Mouse (Mus musculus): ENCODE results near the gene Olfr1395. TPM values are rescaled to one million over a fixed set of nuclear protein-coding genes. Genes with fewer than 3 reads are reported as not detected.
"Not testable (repeated sequence)": the region's sequence is repeated elsewhere in the genome, so short reads cannot be mapped to it uniquely, and the experiment has no call there.

The Olfr1395 gene
- total RNA-seq, 2 experiments from 2014 or later, result not detected

DNA sequence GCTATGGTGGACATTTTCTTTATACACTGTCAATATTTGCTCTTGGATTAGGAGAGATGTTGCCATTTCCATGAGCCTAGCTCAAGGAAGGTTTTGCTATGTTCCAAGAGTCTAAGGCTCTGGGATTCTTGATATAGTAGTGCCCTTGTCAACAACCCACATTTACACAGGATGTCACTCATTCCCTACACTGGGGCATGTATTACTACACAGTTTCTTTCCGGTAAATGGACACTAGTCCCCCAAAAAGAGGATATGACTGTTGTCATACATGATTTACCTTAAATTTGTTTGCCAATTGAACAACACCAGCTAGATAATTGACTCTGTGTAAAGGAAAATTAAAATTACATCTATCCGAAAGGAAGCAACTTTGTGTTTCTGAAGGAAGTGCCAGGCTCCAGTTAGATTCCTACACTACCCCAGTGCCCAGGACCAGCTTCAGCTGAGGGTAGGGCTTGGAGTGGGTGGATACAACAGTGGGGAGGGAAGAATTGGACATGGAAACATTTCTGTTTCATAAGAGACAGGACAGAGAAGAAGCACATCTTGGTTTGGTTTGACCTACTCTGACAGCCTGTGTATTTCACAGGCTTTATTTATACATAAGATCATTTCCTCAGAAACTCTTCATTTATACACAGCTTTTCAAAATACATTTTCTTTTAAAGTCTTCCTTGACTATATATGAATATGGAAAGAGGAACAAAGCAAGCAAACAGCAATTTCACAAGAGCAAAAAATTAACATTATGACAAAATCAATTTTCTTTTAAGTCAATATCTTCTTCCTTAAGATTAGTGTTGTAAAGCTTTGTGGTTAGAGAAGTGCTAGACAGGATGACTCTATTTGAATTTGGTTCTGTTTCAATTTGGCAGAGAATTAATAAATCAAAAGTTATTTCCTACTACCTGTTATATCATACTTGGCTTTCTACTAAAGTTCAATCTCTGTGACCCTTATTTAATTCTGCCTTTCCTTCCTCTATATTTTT, 15.0 kb downstream of the Olfr1395 start:
- intact Hi-C loops (cut with DNase I), result no loop called here
- DNase-seq (ENCODE audit: low spot score in 2 of 2), result no peak

DNA sequence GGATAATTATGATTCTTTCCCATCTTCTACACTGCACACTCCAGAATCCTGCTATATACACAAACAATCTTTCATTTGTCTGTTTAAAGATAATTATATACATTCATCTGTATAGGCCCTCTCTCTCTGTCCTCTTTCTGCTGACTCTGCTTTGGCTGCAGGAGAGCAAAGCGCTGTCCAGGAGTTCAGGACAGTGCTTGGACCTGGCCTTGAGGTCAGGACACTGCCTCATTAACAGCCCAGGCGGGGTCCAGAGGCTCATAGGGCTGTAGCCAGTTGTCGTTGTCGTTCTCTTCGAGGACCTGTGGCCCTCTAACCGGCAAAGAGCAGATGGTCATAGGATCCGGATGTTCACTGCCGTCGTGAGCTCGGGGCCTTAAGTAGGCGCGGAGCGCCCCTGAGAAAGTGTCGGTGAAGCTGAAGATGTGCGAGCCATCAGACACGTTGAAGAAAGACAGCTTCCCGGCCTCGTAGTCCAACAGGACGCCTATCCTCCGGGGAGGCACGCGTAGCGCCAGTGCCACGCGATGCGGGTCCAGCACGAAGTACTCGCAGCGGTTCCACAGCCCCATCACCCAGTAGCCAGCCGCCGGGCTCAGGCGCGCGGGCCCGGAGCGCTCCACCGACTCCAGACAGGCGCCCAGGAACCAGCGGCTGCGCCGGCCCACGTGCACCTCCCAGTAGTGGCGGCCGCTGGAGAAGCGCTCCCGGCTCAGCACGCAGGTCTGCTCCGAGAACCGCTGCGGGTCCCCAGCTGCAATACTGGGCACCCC, 27.0 kb downstream of the Olfr1395 start:
- intact Hi-C loops (cut with DNase I), result no loop called here

DNA sequence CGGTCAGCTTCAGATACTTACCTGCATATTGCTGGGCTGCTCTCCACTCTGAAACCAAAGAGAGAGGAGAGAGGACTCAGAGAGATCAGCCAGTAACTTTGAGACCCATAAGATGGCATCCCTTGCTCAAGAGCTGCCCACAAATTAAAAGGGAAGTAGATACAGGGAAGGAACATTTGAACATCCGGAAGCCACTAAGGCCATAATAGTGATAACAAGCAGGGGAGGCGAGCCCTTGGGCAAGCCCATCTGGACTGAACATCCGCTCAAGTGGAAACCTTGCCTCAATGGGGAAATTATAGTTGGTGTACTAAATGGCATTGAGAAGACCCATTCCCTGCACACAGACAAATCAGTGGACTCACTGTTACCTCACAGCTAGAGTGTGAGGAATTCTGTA, 28.5 kb downstream of the Olfr1395 start:
- DNase-seq (ENCODE audit: low spot score in 2 of 2), result no peak
- intact Hi-C loops (cut with DNase I), result no loop called here

More for the DNA sequence above, 27.0 kb downstream of the Olfr1395 start:
- DNase-seq (ENCODE audit: low spot score in 2 of 2), result peak; percentile 7 to 30

DNA sequence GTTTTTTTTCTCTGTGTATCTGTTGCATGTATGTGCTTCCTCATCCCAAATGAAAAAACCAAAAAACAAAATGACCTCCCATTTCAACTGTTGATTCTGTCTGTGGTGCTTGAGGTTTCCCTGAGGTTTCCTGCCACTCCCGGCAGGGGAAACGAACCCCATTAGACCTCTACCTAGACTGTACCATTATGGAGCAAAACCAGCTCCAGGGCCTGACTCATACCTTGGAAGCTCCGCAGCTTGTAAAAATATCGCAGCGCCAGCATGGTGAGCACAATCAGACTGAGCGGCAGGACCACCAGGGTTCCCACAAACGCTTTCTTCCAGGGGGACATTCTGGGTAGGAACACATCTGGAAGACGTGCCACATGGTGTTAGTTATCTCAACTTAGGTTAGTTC, 33.3 kb downstream of the Olfr1395 start:
- DNase-seq (ENCODE audit: low spot score in 2 of 2), result no peak
- intact Hi-C loops (cut with DNase I), result no loop called here

DNA sequence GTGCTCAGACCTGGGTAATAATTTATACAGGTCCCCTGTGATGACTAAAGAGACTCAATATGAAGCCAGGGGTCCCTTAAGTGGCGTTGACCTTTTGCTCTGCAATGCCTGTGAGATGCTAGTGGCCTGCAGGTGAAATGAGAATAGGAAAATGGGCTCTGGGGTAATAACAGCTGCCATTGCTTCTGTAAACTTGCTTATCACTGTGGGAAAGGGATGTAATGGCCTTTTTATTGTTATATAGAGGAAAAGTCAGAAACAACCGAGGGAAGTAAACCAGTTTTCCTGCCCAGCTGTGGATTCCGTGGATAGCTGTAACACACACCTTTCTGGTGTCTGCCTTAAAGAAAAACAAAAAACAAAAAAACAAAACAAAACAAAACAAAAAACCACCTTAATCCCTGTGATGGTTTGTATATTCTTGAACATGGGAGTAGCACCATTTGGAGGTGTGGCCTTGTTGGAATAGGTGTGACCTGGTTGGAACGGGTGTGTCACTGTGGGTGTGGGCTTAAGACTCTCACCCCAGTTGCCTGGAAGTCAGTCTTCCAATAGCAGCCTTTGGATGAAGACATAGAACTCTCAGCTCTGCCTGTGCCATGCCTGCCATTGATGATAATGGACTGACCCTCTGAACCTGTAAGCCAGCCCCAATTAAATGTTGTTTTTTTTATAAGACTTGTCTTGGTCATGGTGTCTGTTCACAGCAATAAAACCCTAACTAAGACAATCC, 34.1 kb downstream of the Olfr1395 start:
- DNase-seq (ENCODE audit: low spot score in 2 of 2); intact Hi-C loops (cut with DNase I): not testable (repeated sequence)

DNA sequence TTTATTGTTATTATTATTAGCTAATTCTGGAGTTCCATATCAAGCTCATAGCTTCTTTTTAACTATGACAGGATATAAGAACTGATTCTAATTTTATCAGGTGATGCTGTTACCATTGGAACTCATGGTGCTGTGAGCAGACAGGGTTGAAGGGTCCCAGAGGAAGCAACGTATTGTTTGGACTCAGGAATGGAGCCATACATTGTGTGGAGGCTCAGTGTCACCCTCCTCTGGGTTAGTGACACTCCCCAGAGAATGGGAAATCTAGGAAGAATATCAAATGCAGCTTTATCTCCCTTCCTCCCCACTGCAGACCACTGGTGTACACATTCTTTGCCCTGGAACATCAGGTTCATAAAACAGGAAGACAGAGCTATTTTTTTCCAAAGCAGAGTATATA, 41.1 kb downstream of the Olfr1395 start:
- intact Hi-C loops (cut with DNase I), result no loop called here

DNA sequence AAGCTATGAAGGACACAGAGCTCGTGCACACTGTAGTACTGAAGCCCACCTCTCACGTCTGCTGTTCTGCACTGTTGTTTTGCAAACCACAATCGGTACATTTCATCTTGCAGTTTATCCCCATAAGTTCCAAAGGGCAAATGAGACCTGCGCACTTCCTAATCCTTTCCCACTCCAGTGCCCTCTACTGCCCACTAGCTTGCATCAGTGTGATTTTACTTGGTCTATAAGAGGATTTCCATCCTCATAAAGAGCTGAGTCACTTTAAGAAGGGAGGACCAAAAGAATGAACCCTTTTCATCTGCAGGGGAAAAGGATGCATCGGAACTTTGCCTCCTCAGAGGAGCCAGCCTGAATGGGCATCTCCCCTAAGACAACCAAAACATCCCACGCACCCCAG, 44.4 kb downstream of the Olfr1395 start:
- no peak for DNase-seq (ENCODE audit: low spot score in 2 of 2)

More for the DNA sequence above, 41.1 kb downstream of the Olfr1395 start:
- DNase-seq (ENCODE audit: low spot score in 2 of 2), result no peak

DNA sequence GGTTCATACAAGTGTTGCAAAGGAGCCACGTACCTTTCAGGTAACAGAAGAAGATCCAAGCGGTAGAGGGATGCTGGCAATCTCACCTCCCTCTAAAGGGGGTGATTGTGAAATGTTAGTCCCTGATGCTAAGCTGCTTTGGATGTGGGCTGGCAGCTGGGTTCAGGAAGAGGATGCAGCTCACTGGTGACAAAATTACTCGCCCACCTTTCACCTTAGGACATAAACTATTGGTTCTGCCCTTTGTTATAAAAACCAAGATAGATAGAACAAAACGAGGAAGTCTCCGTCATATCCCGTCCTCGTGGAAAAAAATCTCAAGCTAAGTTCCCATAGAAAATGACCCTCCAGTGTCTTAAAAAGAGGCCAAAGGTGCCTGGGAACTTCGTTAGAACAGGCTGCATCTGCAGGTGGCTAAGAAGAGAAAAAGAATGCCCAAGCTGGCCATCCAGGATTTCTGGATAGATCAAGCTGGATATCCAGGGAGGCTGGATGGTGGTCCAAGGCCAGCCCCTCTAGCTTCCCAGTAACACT, 44.9 kb downstream of the Olfr1395 start, which contains the start of gene Btnl9:
TSS of gene Btnl9 (minus strand) at position 205 of the 534 bp plus-strand sequence.
- no peak for DNase-seq (ENCODE audit: low spot score in 2 of 2)
- intact Hi-C loops (cut with DNase I), result loop anchor here (5.0 kb wide), 1 partner anchor 65 kb away; no protein-coding TSS in a partner anchor

More for the DNA sequence above, 44.4 kb downstream of the Olfr1395 start:
- intact Hi-C loops (cut with DNase I), result loop anchor here (5.0 kb wide), 1 partner anchor 66 kb away; no protein-coding TSS in a partner anchor

DNA sequence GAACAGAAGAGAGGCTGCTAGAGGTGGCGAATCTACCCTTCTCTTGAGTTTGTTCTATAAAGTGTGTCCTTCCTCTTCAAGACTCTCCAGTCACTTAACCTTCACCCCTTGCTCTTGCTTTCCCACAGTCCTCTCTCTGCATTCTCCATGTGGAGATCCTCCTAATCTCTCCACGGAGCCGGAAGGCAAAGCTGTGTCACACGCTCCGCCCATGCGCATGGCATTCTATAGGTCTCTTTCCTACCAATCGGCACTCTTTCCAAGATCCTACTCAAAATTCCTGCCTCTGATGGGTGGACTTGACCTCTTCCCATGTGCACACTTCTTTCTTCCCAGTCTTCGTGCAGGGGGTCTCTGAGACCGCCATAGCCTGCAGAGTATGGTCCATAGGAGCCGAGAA, 45.6 kb downstream of the Olfr1395 start:
- DNase-seq (ENCODE audit: low spot score in 2 of 2), result no peak
- intact Hi-C loops (cut with DNase I), result loop anchor here (2.0 to 5.0 kb wide), 2 partner anchors 65 to 83 kb away; no protein-coding TSS in a partner anchor

DNA sequence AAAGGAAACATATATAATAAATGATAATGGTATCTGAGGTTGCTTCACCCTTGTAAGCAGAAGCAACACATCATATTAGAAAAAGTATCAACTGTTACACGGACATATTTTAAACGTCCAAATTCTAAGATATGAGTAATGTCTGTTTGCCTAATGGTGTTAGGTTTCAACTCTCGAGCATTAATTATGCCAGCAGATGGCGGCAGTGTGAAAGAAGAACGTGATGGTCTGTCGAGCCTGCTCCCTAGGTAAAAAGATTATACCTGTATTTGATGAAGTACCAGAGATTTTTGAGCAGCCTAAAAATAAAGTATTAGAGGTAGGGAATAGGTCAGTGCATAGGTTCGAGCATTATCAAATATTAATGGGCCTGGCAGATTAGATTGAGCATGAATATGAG, 47.7 kb downstream of the Olfr1395 start:
- intact Hi-C loops (cut with DNase I), result loop anchor here (2.0 to 5.0 kb wide), 3 partner anchors 63 to 348 kb away; no protein-coding TSS in a partner anchor
- DNase-seq (ENCODE audit: low spot score in 2 of 2), result peak; percentile 52 to 81

DNA sequence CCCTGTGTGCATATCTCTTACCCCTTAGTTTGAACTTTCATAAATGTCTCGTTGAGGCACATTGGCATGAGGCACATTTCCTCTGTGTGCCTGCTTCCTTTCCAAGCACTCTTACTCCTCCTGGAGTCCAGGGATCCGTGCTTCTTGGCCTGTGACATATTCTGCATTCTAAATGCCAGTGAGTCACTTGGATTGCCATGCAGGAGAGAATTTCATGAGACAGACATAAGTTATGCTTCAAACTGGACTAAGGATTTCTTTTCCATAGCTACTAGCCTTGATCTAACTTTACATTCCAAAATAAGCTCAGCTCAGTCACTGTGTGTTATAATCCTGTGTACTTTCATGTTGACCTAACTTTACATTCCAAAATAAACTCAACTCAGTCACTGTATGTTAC, 49.0 kb downstream of the Olfr1395 start:
- intact Hi-C loops (cut with DNase I), result loop anchor here (5.0 kb wide), 1 partner anchor 346 kb away; no protein-coding TSS in a partner anchor

DNA sequence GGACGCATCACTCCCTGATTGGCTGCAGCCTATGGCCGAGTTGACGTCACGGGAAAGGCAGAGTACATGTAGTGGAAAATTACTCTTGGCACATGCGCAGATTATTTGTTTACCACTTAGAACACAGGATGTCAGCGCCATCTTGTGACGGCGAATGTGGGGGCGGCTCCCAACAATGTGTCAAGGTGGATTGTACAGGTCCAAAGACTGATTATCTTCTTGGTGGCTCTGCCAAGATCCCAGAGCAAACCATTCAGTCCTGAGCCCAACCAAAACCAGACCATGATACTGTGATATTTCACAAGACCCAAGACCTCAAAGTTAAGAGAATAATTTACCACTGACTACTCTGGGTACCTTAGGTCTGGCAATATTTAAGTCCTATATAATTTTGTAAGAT, 52.7 kb downstream of the Olfr1395 start:
- DNase-seq (ENCODE audit: low spot score in 2 of 2), result not testable (repeated sequence)
- intact Hi-C loops (cut with DNase I), result loop anchor here (5.0 kb wide), 1 partner anchor 343 kb away; no protein-coding TSS in a partner anchor

More for the DNA sequence above, 49.0 kb downstream of the Olfr1395 start:
- peak in 1 of 2 experiments; percentile 12 for DNase-seq (ENCODE audit: low spot score in 2 of 2)

DNA sequence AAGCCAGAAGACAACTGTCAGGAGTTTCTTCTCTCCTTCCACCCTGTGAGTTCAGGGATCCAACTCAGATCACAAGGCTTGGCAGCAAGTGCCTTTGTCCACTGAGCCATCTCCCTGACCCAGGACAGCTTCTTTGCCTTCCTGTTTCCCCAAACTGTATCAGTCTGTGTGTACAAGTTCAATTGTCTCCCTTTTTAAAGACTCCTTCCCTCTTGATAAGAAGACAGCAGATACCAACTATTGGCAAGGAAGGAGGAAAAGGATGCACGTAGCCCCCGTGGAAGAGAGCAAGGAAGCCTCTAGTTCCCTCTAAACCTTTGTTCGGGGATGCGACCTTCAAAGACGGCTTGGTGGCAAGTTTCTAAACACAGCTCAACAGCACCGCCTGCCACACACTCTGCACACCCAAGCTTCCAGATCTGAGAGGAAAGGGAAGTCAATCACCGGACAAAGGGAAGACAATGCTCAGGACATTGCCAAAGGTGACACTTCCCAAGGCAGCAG, 53.8 kb downstream of the Olfr1395 start:
- intact Hi-C loops (cut with DNase I), result no loop called here
- no peak for DNase-seq (ENCODE audit: low spot score in 2 of 2)

Other genes with a start within 250 kb of the Olfr1395 start
- under 1 TPM in 1 of 2 experiments, not detected in 1; 0.29 TPM for gene Gm5431, start 240.1 kb upstream of the Olfr1395 start, total RNA-seq (2021)
- under 1 TPM in 1 of 2 experiments, not detected in 1; 0.70 TPM for gene Psme2b, start 196.1 kb upstream of the Olfr1395 start, total RNA-seq (2021)
- gene Olfr56, start 163.4 kb upstream of the Olfr1395 start, total RNA-seq (2021), result not detected
- 1 to 10 TPM in 1 of 2 experiments, under 1 TPM in 1; 0.94 to 1.1 TPM for gene 9930111J21Rik1, start 162.9 kb upstream of the Olfr1395 start, total RNA-seq (2021)
- gene Gm12185, start 150.0 kb upstream of the Olfr1395 start, total RNA-seq (2021), result under 1 TPM in 1 of 2 experiments, not detected in 1; 0.06 TPM
- gene Tgtp1, start 148.1 kb upstream of the Olfr1395 start, total RNA-seq (2021), result not detected
- 1 to 10 TPM; 1.6 TPM for gene 9930111J21Rik2, start 91.0 kb upstream of the Olfr1395 start, total RNA-seq (2021)
- under 1 TPM in 1 of 2 experiments, not detected in 1; 0.17 TPM for gene Tgtp2, start 78.1 kb upstream of the Olfr1395 start, total RNA-seq (2021)
- gene Ifi47, start 65.7 kb upstream of the Olfr1395 start, total RNA-seq (2021), result under 1 TPM; 0.57 to 0.62 TPM
- gene Olfr1396, start 27.4 kb upstream of the Olfr1395 start, total RNA-seq (2021), result not detected
- gene Olfr1394, start 12.1 kb downstream of the Olfr1395 start, total RNA-seq (2021), result not detected
- under 1 TPM; 0.17 to 0.22 TPM for gene Btnl9, start 44.9 kb downstream of the Olfr1395 start, total RNA-seq (2021)
- 10 to 100 TPM; 36.9 to 39.5 TPM for gene Zfp62, start 61.0 kb downstream of the Olfr1395 start, total RNA-seq (2021)
- 10 to 100 TPM; 57.8 to 72.4 TPM for gene Mgat1, start 101.9 kb downstream of the Olfr1395 start, total RNA-seq (2021)
- gene Olfr1393, start 136.0 kb downstream of the Olfr1395 start, total RNA-seq (2021), result under 1 TPM in 1 of 2 experiments, not detected in 1; 0.13 TPM
- gene Olfr1392, start 143.0 kb downstream of the Olfr1395 start, total RNA-seq (2021), result under 1 TPM in 1 of 2 experiments, not detected in 1; 0.19 TPM
- not detected for gene Olfr10, start 162.5 kb downstream of the Olfr1395 start, total RNA-seq (2021)
- not detected for gene Olfr1391, start 180.5 kb downstream of the Olfr1395 start, total RNA-seq (2021)
- not detected for gene Olfr1390, start 192.9 kb downstream of the Olfr1395 start, total RNA-seq (2021)